Mouse (Mus musculus) MEL (cell line): ENCODE measurements around the gene Dnaja4.
A peak's percentile ranks its signal among the peaks of the same experiment; 100 is the strongest.

ENCODE experiments used
- CTCF ChIP-seq, 3 experiments: IDR thresholded peaks in 2 of 3; conservative IDR thresholded peaks in 1 of 3; 2 replicates each; pipeline ENCODE4 v1.5.1; 2011 to 2012; ENCODE audit warnings: low read length in 3 of 3, low read depth in 2 of 3, mild to moderate bottlenecking in 2 of 3, improper control_type of control experiment in 1 of 3, inconsistent platforms in 1 of 3, mixed read lengths in 1 of 3, moderate library complexity in 1 of 3; ENCODE audit not compliant: control insufficient read depth in 1 of 3, insufficient read depth in 1 of 3, poor library complexity in 1 of 3, severe bottlenecking in 1 of 3
- MAX ChIP-seq: IDR thresholded peaks from 2 replicates; pipeline ENCODE4 v1.6.1; 2011; ENCODE audit warnings: low read length, improper control_type of control experiment

- no peak for TF ChIP-seq MAX
- peak; percentile 31 to 68 (median 65); a peak in 4 of 6 replicates for TF ChIP-seq CTCF (IDR thresholded peaks at IDR 0.05 in 2 of 3, conservative IDR thresholded peaks at IDR 0.05 in 1 of 3; ENCODE audit: control insufficient read depth in 1 of 3, insufficient read depth in 1 of 3, low read depth in 2 of 3, low read length in 3 of 3, poor library complexity in 1 of 3, severe bottlenecking in 1 of 3)
Measured at GRCm38 (mm10) chr9:54738376-54738775, 39.7 kb downstream of the Dnaja4 start.
